Mouse (Mus musculus): Measurements from ENCODE around the gene Per2. TPM values are rescaled to one million over a fixed set of nuclear protein-coding genes. Genes with fewer than 3 reads are reported as not detected.

The Per2 gene
- polyA plus RNA-seq, 1 experiment = 1.8 TPM

DNA sequence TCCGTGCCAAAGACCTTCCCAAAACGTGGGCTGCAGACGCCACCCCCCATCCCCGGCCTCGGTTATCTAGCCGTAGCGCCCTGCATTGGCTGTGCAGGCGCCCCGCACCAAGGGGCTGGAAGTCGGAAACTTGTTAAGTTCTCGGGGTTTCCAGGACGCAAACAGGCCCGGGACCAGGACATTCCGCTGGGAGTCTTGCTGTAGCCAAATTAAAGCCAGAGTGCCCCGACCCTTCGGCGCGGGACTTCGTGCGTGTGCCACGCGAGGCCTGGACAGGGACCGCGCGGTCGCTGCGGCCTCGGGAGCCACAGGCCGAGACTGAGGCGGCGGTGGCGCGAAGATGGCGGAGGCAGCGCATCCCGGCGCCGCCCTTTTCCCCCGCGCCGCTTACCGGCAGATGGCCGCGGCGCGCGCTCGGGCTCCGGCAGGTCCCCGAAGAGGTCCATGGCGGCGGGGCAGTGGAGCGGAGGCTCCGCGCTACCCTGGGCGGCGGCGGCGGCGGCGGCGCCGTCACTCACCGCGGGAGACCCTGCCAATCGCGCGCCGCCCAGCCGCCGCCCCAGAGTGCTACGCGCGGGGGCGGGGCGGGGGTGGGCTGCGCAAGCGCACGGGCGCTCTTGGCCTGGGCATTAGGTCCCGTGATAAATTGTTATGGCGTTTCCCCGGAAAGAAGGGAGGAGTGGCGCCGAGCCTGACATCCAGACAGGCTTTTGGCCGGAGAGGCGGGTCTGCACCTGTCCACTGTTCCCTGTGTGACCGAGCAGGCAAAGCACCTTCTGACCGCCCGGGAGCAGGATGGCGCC, 60.7 kb downstream of the Per2 start, which contains the start of gene Ilkap:
TSS of gene Ilkap (minus strand) at position 556 of the 803 bp plus-strand sequence.
- Histone ChIP-seq H3ac (ENCODE audit: control insufficient read depth, insufficient read length) (peak within 1 kb of the TSS; percentile 95), H3K79me2 (ENCODE audit: control insufficient read depth, insufficient read depth) (peaks cover 50% of the 10 kb centered on the region), H3K27me3 (ENCODE audit: control insufficient read depth, insufficient read depth, insufficient read length) (no peaks in the 10 kb centered on the region), H3K36me3 (ENCODE audit: control insufficient read depth, insufficient read depth) (peaks cover 11% of the 10 kb centered on the region), H3K4me3 (peak within 1 kb of the TSS; percentile 73), H3K4me2 (ENCODE audit: low read depth) (peak within 1 kb of the TSS; percentile 86)
- TF ChIP-seq SRF (IDR thresholded peaks at IDR 0.05; ENCODE audit: control insufficient read depth, insufficient read length, low read depth) (no peak), MAX (IDR thresholded peaks at IDR 0.05; ENCODE audit: low read depth) (no peak), POLR2AphosphoS2 (IDR thresholded peaks at IDR 0.05; ENCODE audit: insufficient read length, low read depth) (peak; percentile 57), TCF12 (IDR thresholded peaks at IDR 0.05; ENCODE audit: insufficient read depth, poor library complexity, severe bottlenecking) (no peak), MYOD1 (IDR thresholded peaks at IDR 0.05; ENCODE audit: control insufficient read depth in 1 of 3, insufficient read length in 2 of 3, low read depth in 2 of 3) (peak in 2 of 3 experiments; percentile 68 to 81), USF1 (IDR thresholded peaks at IDR 0.05; ENCODE audit: low read depth) (peak; percentile 23), MYOG (IDR thresholded peaks at IDR 0.05; ENCODE audit: control insufficient read depth in 1 of 3, insufficient read depth in 1 of 3, insufficient read length in 2 of 3, low read depth in 2 of 3) (peak in 2 of 3 experiments; percentile 6 to 77), E2F4 (IDR thresholded peaks at IDR 0.05; ENCODE audit: insufficient read depth) (no peak), REST (IDR thresholded peaks at IDR 0.05; ENCODE audit: insufficient read depth, insufficient read length) (no peak), CEBPB (IDR thresholded peaks at IDR 0.05; ENCODE audit: insufficient read depth, poor library complexity, severe bottlenecking) (no peak), TCF3 (IDR thresholded peaks at IDR 0.05; ENCODE audit: insufficient read length, low read depth) (no peak), POLR2A (IDR thresholded peaks at IDR 0.05; ENCODE audit: insufficient read length, low read depth) (peak; percentile 63)

DNA sequence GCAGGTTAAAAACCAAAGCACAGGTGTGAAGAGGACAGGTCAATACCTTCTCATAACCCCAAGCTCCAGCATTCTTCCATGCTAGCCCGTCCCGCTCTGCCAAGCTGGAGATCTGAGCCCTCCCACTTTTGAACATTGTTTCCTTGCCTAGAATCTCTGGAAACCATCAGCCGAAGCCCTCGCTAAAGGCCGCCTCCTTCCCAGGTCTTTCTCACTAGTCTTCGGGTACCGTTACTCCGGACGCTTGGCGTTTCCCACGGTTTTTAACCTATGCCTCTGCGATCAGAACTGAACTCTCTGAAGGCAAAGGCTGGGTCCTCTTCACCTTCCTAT, 61.2 kb downstream of the Per2 start:
- Histone ChIP-seq H3K79me2 (ENCODE audit: control insufficient read depth, insufficient read depth) (peaks cover 56% of the 10 kb centered on the region), H3ac (ENCODE audit: control insufficient read depth, insufficient read length) (peak overlapping the region; percentile 95), H3K27me3 (ENCODE audit: control insufficient read depth, insufficient read depth, insufficient read length) (no peaks in the 10 kb centered on the region), H3K4me3 (peak overlapping the region; percentile 73), H3K4me2 (ENCODE audit: low read depth) (peak overlapping the region; percentile 86), H3K36me3 (ENCODE audit: control insufficient read depth, insufficient read depth) (peaks cover 17% of the 10 kb centered on the region)
- no peak for TF ChIP-seq MAX (IDR thresholded peaks at IDR 0.05; ENCODE audit: low read depth)
- TF ChIP-seq POLR2AphosphoS2 (IDR thresholded peaks at IDR 0.05; ENCODE audit: insufficient read length, low read depth) = no peak
- TF ChIP-seq CEBPB (IDR thresholded peaks at IDR 0.05; ENCODE audit: insufficient read depth, poor library complexity, severe bottlenecking) = no peak
- no peak for TF ChIP-seq MYOG (IDR thresholded peaks at IDR 0.05; ENCODE audit: control insufficient read depth in 1 of 3, insufficient read depth in 1 of 3, insufficient read length in 2 of 3, low read depth in 2 of 3)
- no peak for TF ChIP-seq E2F4 (IDR thresholded peaks at IDR 0.05; ENCODE audit: insufficient read depth)
- TF ChIP-seq TCF12 (IDR thresholded peaks at IDR 0.05; ENCODE audit: insufficient read depth, poor library complexity, severe bottlenecking) = no peak
- TF ChIP-seq REST (IDR thresholded peaks at IDR 0.05; ENCODE audit: insufficient read depth, insufficient read length) = no peak
- TF ChIP-seq USF1 (IDR thresholded peaks at IDR 0.05; ENCODE audit: low read depth) = no peak
- no peak for TF ChIP-seq POLR2A (IDR thresholded peaks at IDR 0.05; ENCODE audit: insufficient read length, low read depth)
- no peak for TF ChIP-seq SRF (IDR thresholded peaks at IDR 0.05; ENCODE audit: control insufficient read depth, insufficient read length, low read depth)
- no peak for TF ChIP-seq TCF3 (IDR thresholded peaks at IDR 0.05; ENCODE audit: insufficient read length, low read depth)
- no peak for TF ChIP-seq MYOD1 (IDR thresholded peaks at IDR 0.05; ENCODE audit: control insufficient read depth in 1 of 3, insufficient read length in 2 of 3, low read depth in 2 of 3)

DNA sequence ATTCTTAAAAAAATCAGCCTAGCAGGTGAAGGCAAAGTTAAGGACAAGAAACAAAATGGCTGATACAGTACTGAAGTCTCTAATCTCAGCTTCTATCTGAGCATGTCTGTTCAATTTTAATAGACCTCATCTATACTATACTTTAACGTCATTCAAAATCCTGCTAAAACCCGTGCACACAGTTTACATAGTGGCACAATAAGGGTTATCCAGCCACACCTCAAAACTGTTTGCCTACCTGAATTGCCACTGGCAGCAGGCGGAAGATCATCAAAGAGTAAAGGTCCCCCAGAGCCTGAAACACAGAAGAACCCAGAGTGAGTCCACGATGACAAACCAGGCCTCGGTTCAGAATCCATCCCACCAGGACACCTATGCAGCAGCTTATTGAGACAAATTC, 68.8 kb downstream of the Per2 start:
- H3K79me2 ChIP-seq (ENCODE audit: control insufficient read depth, insufficient read depth) = peaks cover 51% of the 10 kb centered on the region

DNA sequence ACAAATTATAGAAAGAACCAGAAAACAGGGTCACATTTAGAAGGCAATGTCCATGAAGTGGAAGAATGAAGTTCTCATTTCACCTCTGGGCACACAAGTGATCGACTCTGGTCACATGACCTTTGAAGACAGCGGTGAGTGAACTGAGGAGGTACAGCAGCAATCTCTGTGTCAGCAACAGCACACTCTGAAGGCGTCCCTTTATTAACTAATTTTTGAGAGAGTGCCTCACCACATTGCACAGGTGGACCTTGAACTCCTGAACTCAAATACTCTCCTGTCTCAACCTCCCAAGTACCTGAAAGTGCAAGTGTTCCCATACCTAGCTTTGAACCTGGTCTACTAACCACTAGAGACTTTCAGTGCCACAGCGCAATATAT, 78.0 kb downstream of the Per2 start:
- TF ChIP-seq POLR2A (IDR thresholded peaks at IDR 0.05; ENCODE audit: insufficient read length, low read depth) (no peak), SRF (IDR thresholded peaks at IDR 0.05; ENCODE audit: control insufficient read depth, insufficient read length, low read depth) (no peak), TCF3 (IDR thresholded peaks at IDR 0.05; ENCODE audit: insufficient read length, low read depth) (no peak), MYOD1 (IDR thresholded peaks at IDR 0.05; ENCODE audit: control insufficient read depth in 1 of 3, insufficient read length in 2 of 3, low read depth in 2 of 3) (no peak), TCF12 (IDR thresholded peaks at IDR 0.05; ENCODE audit: insufficient read depth, poor library complexity, severe bottlenecking) (no peak), USF1 (IDR thresholded peaks at IDR 0.05; ENCODE audit: low read depth) (no peak), MYOG (IDR thresholded peaks at IDR 0.05; ENCODE audit: control insufficient read depth in 1 of 3, insufficient read depth in 1 of 3, insufficient read length in 2 of 3, low read depth in 2 of 3) (no peak), CEBPB (IDR thresholded peaks at IDR 0.05; ENCODE audit: insufficient read depth, poor library complexity, severe bottlenecking) (no peak), POLR2AphosphoS2 (IDR thresholded peaks at IDR 0.05; ENCODE audit: insufficient read length, low read depth) (no peak), E2F4 (IDR thresholded peaks at IDR 0.05; ENCODE audit: insufficient read depth) (no peak)
- no peak overlapping the region for H3K4me3 ChIP-seq

More for the DNA sequence above, 68.8 kb downstream of the Per2 start:
- Histone ChIP-seq H3K4me2 (ENCODE audit: low read depth) (no peak overlapping the region), H3K27me3 (ENCODE audit: control insufficient read depth, insufficient read depth, insufficient read length) (no peaks in the 10 kb centered on the region), H3ac (ENCODE audit: control insufficient read depth, insufficient read length) (no peak overlapping the region), H3K36me3 (ENCODE audit: control insufficient read depth, insufficient read depth) (peaks cover 59% of the 10 kb centered on the region), H3K4me3 (no peak overlapping the region)
- no peak for TF ChIP-seq USF1 (IDR thresholded peaks at IDR 0.05; ENCODE audit: low read depth)
- no peak for TF ChIP-seq CEBPB (IDR thresholded peaks at IDR 0.05; ENCODE audit: insufficient read depth, poor library complexity, severe bottlenecking)
- no peak for TF ChIP-seq TCF12 (IDR thresholded peaks at IDR 0.05; ENCODE audit: insufficient read depth, poor library complexity, severe bottlenecking)
- no peak for TF ChIP-seq MAX (IDR thresholded peaks at IDR 0.05; ENCODE audit: low read depth)

More for the DNA sequence above, 78.0 kb downstream of the Per2 start:
- Histone ChIP-seq H3K36me3 (ENCODE audit: control insufficient read depth, insufficient read depth) (peaks cover 77% of the 10 kb centered on the region), H3ac (ENCODE audit: control insufficient read depth, insufficient read length) (no peak overlapping the region), H3K4me2 (ENCODE audit: low read depth) (no peak overlapping the region), H3K79me2 (ENCODE audit: control insufficient read depth, insufficient read depth) (no peaks in the 10 kb centered on the region), H3K27me3 (ENCODE audit: control insufficient read depth, insufficient read depth, insufficient read length) (no peaks in the 10 kb centered on the region)
